Mouse (Mus musculus): Measurements from ENCODE around the gene Myom1.

Gene Myom1

GRCm38 (mm10) chr17:71096557-71097208, 94.2 kb downstream of the Myom1 start:
- no peaks in the 10 kb centered on the region for H3K36me3 ChIP-seq (ENCODE audit: insufficient read depth, low read length)
- H3K4me3 ChIP-seq (replicated peaks; ENCODE audit: low read length) = no peak overlapping the region
- H3K9me3 ChIP-seq (ENCODE audit: low read length) = no peaks in the 10 kb centered on the region
- TF ChIP-seq NANOG (IDR thresholded peaks at IDR 0.05; ENCODE audit: borderline replicate concordance, low read length) (no peak), POU5F1 (IDR thresholded peaks at IDR 0.05; ENCODE audit: borderline replicate concordance, low read length) (no peak), CTCF (conservative IDR thresholded peaks at IDR 0.05; ENCODE audit: low read length) (no peak)
- H3K27me3 ChIP-seq (ENCODE audit: insufficient read depth, low read length) = no peaks in the 10 kb centered on the region
- H3K4me1 ChIP-seq (replicated peaks; ENCODE audit: low read depth, low read length) = 0 out of 2 replicates have a peak, but pooled peaks cover 5% of the 10 kb centered on the region

- no peak overlapping the region for H3K4me3 ChIP-seq (replicated peaks; ENCODE audit: low read length)
- TF ChIP-seq CTCF (conservative IDR thresholded peaks at IDR 0.05; ENCODE audit: low read length) (no peak), NANOG (IDR thresholded peaks at IDR 0.05; ENCODE audit: borderline replicate concordance, low read length) (no peak), POU5F1 (IDR thresholded peaks at IDR 0.05; ENCODE audit: borderline replicate concordance, low read length) (no peak)
- no peaks in the 10 kb centered on the region for H3K36me3 ChIP-seq (ENCODE audit: insufficient read depth, low read length)
- H3K4me1 ChIP-seq (replicated peaks; ENCODE audit: low read depth, low read length) = 0 out of 2 replicates have a peak, but pooled peaks cover 5% of the 10 kb centered on the region
- no peaks in the 10 kb centered on the region for H3K9me3 ChIP-seq (ENCODE audit: low read length)
- H3K27me3 ChIP-seq (ENCODE audit: insufficient read depth, low read length) = no peaks in the 10 kb centered on the region
Measured at GRCm38 (mm10) chr17:71097209-71097597, 94.8 kb downstream of the Myom1 start.

- Histone ChIP-seq H3K36me3 (ENCODE audit: insufficient read depth, low read length) (no peaks in the 10 kb centered on the region), H3K27me3 (ENCODE audit: insufficient read depth, low read length) (no peaks in the 10 kb centered on the region), H3K4me1 (replicated peaks; ENCODE audit: low read depth, low read length) (0 out of 2 replicates have a peak, but pooled peaks cover 5% of the 10 kb centered on the region), H3K9me3 (ENCODE audit: low read length) (no peaks in the 10 kb centered on the region), H3K4me3 (replicated peaks; ENCODE audit: low read length) (no peak overlapping the region)
- TF ChIP-seq NANOG (IDR thresholded peaks at IDR 0.05; ENCODE audit: borderline replicate concordance, low read length) (no peak), POU5F1 (IDR thresholded peaks at IDR 0.05; ENCODE audit: borderline replicate concordance, low read length) (no peak), CTCF (conservative IDR thresholded peaks at IDR 0.05; ENCODE audit: low read length) (no peak)
Measured at GRCm38 (mm10) chr17:71098606-71099005, 96.2 kb downstream of the Myom1 start.

GRCm38 (mm10) chr17:71102571-71103551, 100.4 kb downstream of the Myom1 start:
- Histone ChIP-seq H3K4me1 (replicated peaks; ENCODE audit: low read depth, low read length) (no peaks in the 10 kb centered on the region), H3K27me3 (ENCODE audit: insufficient read depth, low read length) (no peaks in the 10 kb centered on the region), H3K4me3 (replicated peaks; ENCODE audit: low read length) (no peak overlapping the region), H3K9me3 (ENCODE audit: low read length) (no peaks in the 10 kb centered on the region), H3K36me3 (ENCODE audit: insufficient read depth, low read length) (no peaks in the 10 kb centered on the region)
- no peak for TF ChIP-seq POU5F1 (IDR thresholded peaks at IDR 0.05; ENCODE audit: borderline replicate concordance, low read length)
- no peak for TF ChIP-seq NANOG (IDR thresholded peaks at IDR 0.05; ENCODE audit: borderline replicate concordance, low read length)
- TF ChIP-seq CTCF (conservative IDR thresholded peaks at IDR 0.05; ENCODE audit: low read length) = no peak

GRCm38 (mm10) chr17:71105297-71105696, 102.9 kb downstream of the Myom1 start:
- no peaks in the 10 kb centered on the region for H3K27me3 ChIP-seq (ENCODE audit: insufficient read depth, low read length)
- H3K9me3 ChIP-seq (ENCODE audit: low read length) = no peaks in the 10 kb centered on the region
- H3K36me3 ChIP-seq (ENCODE audit: insufficient read depth, low read length) = no peaks in the 10 kb centered on the region
- TF ChIP-seq POU5F1 (IDR thresholded peaks at IDR 0.05; ENCODE audit: borderline replicate concordance, low read length) (no peak), CTCF (conservative IDR thresholded peaks at IDR 0.05; ENCODE audit: low read length) (no peak), NANOG (IDR thresholded peaks at IDR 0.05; ENCODE audit: borderline replicate concordance, low read length) (no peak)
- no peaks in the 10 kb centered on the region for H3K4me1 ChIP-seq (replicated peaks; ENCODE audit: low read depth, low read length)
- H3K4me3 ChIP-seq (replicated peaks; ENCODE audit: low read length) = no peak overlapping the region

GRCm38 (mm10) chr17:71106250-71106649, 103.8 kb downstream of the Myom1 start:
- H3K4me3 ChIP-seq (replicated peaks; ENCODE audit: low read length) = no peak overlapping the region
- no peak for TF ChIP-seq POU5F1 (IDR thresholded peaks at IDR 0.05; ENCODE audit: borderline replicate concordance, low read length)
- no peak for TF ChIP-seq CTCF (conservative IDR thresholded peaks at IDR 0.05; ENCODE audit: low read length)
- TF ChIP-seq NANOG (IDR thresholded peaks at IDR 0.05; ENCODE audit: borderline replicate concordance, low read length) = no peak

GRCm38 (mm10) chr17:71110753-71111265, 108.4 kb downstream of the Myom1 start:
- Histone ChIP-seq H3K4me1 (replicated peaks; ENCODE audit: low read depth, low read length) (no peaks in the 10 kb centered on the region), H3K36me3 (ENCODE audit: insufficient read depth, low read length) (no peaks in the 10 kb centered on the region), H3K4me3 (replicated peaks; ENCODE audit: low read length) (no peak overlapping the region), H3K9me3 (ENCODE audit: low read length) (no peaks in the 10 kb centered on the region), H3K27me3 (ENCODE audit: insufficient read depth, low read length) (no peaks in the 10 kb centered on the region)
- TF ChIP-seq POU5F1 (IDR thresholded peaks at IDR 0.05; ENCODE audit: borderline replicate concordance, low read length) (no peak), CTCF (conservative IDR thresholded peaks at IDR 0.05; ENCODE audit: low read length) (no peak), NANOG (IDR thresholded peaks at IDR 0.05; ENCODE audit: borderline replicate concordance, low read length) (no peak)

More at GRCm38 (mm10) chr17:71106250-71106649, 103.8 kb downstream of the Myom1 start:
- Histone ChIP-seq H3K36me3 (ENCODE audit: insufficient read depth, low read length) (no peaks in the 10 kb centered on the region), H3K9me3 (ENCODE audit: low read length) (no peaks in the 10 kb centered on the region), H3K27me3 (ENCODE audit: insufficient read depth, low read length) (no peaks in the 10 kb centered on the region), H3K4me1 (replicated peaks; ENCODE audit: low read depth, low read length) (no peaks in the 10 kb centered on the region)

GRCm38 (mm10) chr17:71112689-71113088, 110.3 kb downstream of the Myom1 start:
- no peaks in the 10 kb centered on the region for H3K27me3 ChIP-seq (ENCODE audit: insufficient read depth, low read length)

More at GRCm38 (mm10) chr17:71112689-71113088, 110.3 kb downstream of the Myom1 start:
- Histone ChIP-seq H3K9me3 (ENCODE audit: low read length) (no peaks in the 10 kb centered on the region), H3K4me3 (replicated peaks; ENCODE audit: low read length) (no peak overlapping the region), H3K36me3 (ENCODE audit: insufficient read depth, low read length) (no peaks in the 10 kb centered on the region), H3K4me1 (replicated peaks; ENCODE audit: low read depth, low read length) (no peaks in the 10 kb centered on the region)
- no peak for TF ChIP-seq NANOG (IDR thresholded peaks at IDR 0.05; ENCODE audit: borderline replicate concordance, low read length)
- TF ChIP-seq CTCF (conservative IDR thresholded peaks at IDR 0.05; ENCODE audit: low read length) = no peak
- no peak for TF ChIP-seq POU5F1 (IDR thresholded peaks at IDR 0.05; ENCODE audit: borderline replicate concordance, low read length)
